Mouse (Mus musculus) heart, postnatal 0 days (tissue): ENCODE measurements around the gene Tmem159. TPM values are rescaled to one million over a fixed set of nuclear protein-coding genes. Genes with fewer than 3 reads are reported as not detected.

ENCODE experiments used
- ATAC-seq: fragments of 200-750 bp; cut with Nextera tagmentation; 2 replicates; pipeline ENCODE4 v1.8.0; 2017; ENCODE audit warnings: low read depth, moderate number of reproducible peaks, moderate library complexity; ENCODE audit not compliant: insufficient read depth
- DNase-seq: peaks from one replicate; pipeline ENCODE4 v3.0.0-alpha.2; 2016; ENCODE audit warnings: low spot score
- H3K27ac ChIP-seq: fragments of 300-500 bp; sonication (generic); 2 replicates; pipeline ENCODE4 v1.5.1; 2014; ENCODE audit warnings: low read depth, mild to moderate bottlenecking
- H3K27me3 ChIP-seq: fragments of 300-500 bp; sonication (generic); 2 replicates; pipeline ENCODE4 v1.6.1; 2014; ENCODE audit warnings: low read length, mixed read lengths; ENCODE audit not compliant: control insufficient read depth, insufficient read depth
- H3K36me3 ChIP-seq: fragments of 300-500 bp; sonication (generic); replicated peaks from 2 replicates; pipeline ENCODE4 v1.6.1; 2014; ENCODE audit warnings: low read length, mixed read lengths; ENCODE audit not compliant: control insufficient read depth, insufficient read depth
- H3K4me1 ChIP-seq: fragments of 300-500 bp; sonication (generic); 2 replicates; pipeline ENCODE4 v1.6.1; 2014; ENCODE audit warnings: antibody characterized with exemption; ENCODE audit not compliant: control insufficient read depth, insufficient read depth
- H3K4me2 ChIP-seq: fragments of 300-500 bp; sonication (generic); 2 replicates; pipeline ENCODE4 v1.6.1; 2014; ENCODE audit warnings: low read depth, mild to moderate bottlenecking, low read length, moderate library complexity
- H3K4me3 ChIP-seq: fragments of 300-500 bp; sonication (generic); 2 replicates; pipeline ENCODE4 v1.5.1; 2014; ENCODE audit warnings: low read depth, low read length
- H3K9ac ChIP-seq: fragments of 300-500 bp; sonication (generic); replicated peaks from 2 replicates; pipeline ENCODE4 v1.6.1; 2014; ENCODE audit warnings: low read depth, low read length, mixed read lengths
- H3K9me3 ChIP-seq: fragments of 300-500 bp; sonication (generic); replicated peaks from 2 replicates; pipeline ENCODE4 v1.6.1; 2016; ENCODE audit warnings: low read length; ENCODE audit not compliant: control insufficient read depth
- CTCF ChIP-seq: IDR thresholded peaks from 2 replicates; pipeline ENCODE4 v1.5.1; 2016; ENCODE audit warnings: antibody characterized with exemption, control low read depth, low read depth
- EP300 ChIP-seq: IDR thresholded peaks from 2 replicates; pipeline ENCODE4 v1.6.1; 2016; ENCODE audit warnings: antibody characterized with exemption, low read depth
- WGBS: fragments of 180-500 bp; shearing (Covaris S2); extraction: QIAGEN DNeasy Blood & Tissue Kit; methylation state at CpG from one replicate; pipeline ENCODE4 v1.1.7; 2014; 5-methylcytosine and 5-hydroxymethylcytosine counted together
- polyA plus RNA-seq: library from polyadenylated mRNA; unstranded; fragments of >200 nt; fragmentation: Nextera tagmentation; extraction: Ambion mirVana; gene quantifications from 2 replicates; pipeline ENCODE4 v1.2.1, GENCODE M21; 2015
- total RNA-seq: library from RNA; depleted of rRNA; stranded (reverse); fragments of >200 nt; gene quantifications from 2 replicates; pipeline ENCODE4 v1.2.3, GENCODE M21; 2014; ENCODE audit warnings: low replicate concordance; rRNA removed

Tmem159 gene
- total and polyA plus RNA-seq, 2 experiments from 2014 or later: 20.6 to 24.7 TPM

GRCm38 (mm10) chr7:120158121-120158613, 56.0 kb downstream of the Tmem159 start:
- no peak for ATAC-seq
- no peak for TF ChIP-seq CTCF
- TF ChIP-seq EP300: no peak
- Histone ChIP-seq H3K4me2 (no peak overlapping the region), H3K27me3 (no peaks in the 10 kb centered on the region), H3K4me3 (no peak overlapping the region), H3K9ac (no peak overlapping the region), H3K9me3 (no peaks in the 10 kb centered on the region), H3K36me3 (no peaks in the 10 kb centered on the region), H3K4me1 (no peaks in the 10 kb centered on the region), H3K27ac (no peak overlapping the region)
- WGBS: 36% methylated on average over 4 of the region's 4 CpGs
- no peak for DNase-seq

DNA sequence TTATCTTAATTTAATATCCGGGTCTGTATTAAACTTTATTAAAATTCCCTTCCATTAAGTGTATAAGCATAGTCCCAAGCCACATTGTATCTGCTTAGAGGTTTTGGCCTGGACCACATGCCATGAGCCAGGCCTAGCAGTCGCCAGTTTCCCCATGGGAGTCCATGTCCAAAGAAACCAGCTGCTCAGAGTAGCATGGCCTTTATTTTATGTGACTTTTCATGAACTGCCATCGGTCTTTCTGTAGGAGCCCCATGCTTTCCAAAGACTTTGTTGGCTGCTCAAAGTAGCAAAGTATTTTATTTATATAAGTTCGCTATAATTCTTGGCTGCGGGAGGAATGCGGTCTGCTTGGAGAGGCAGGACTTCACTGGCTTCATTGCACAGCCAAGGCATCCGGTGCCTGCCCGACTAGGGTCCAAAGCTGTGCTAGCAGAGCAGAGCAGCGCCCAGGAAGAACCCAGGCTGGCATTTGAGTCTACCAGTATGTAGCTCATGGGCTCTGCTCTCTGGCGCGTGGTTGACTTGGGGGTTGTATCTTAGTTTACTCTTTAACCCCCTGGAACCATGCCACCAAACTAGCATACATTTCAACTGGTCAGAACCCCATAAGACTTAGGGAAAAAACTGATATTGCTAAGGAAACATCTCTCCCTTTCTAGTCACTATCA, 61.6 kb downstream of the Tmem159 start:
- Histone ChIP-seq H3K27me3 (no peaks in the 10 kb centered on the region), H3K9me3 (no peaks in the 10 kb centered on the region), H3K36me3 (no peaks in the 10 kb centered on the region), H3K9ac (no peak overlapping the region), H3K27ac (no peak overlapping the region), H3K4me1 (no peaks in the 10 kb centered on the region), H3K4me3 (no peak overlapping the region), H3K4me2 (no peak overlapping the region)
- WGBS: 79% methylated on average over 11 of the region's 11 CpGs
- ATAC-seq (no peak), DNase-seq (no peak)
- no peak for TF ChIP-seq EP300
- no peak for TF ChIP-seq CTCF

Other genes with a start within 250 kb of the Tmem159 start
- gene Lyrm1, start 206.5 kb upstream of the Tmem159 start, total RNA-seq: 3.0 and 11.9 TPM in 2 replicates
- gene Lyrm1, start 206.5 kb upstream of the Tmem159 start, polyA plus RNA-seq: 8.4 and 9.2 TPM in 2 replicates
- gene Dcun1d3, start 206.1 kb upstream of the Tmem159 start, total RNA-seq: 2.8 and 8.2 TPM in 2 replicates
- 4.8 and 5.5 TPM in 2 replicates for gene Dcun1d3, start 206.1 kb upstream of the Tmem159 start, polyA plus RNA-seq
- gene Dnah3, start 7.1 kb upstream of the Tmem159 start, total RNA-seq: 0.08 TPM in 1 of 2 replicates, not detected in the other
- gene Dnah3, start 7.1 kb upstream of the Tmem159 start, polyA plus RNA-seq: 0.08 TPM in 1 of 2 replicates, not detected in the other
- gene Zp2, start 42.9 kb downstream of the Tmem159 start, total RNA-seq: 0.31 TPM in 1 of 2 replicates, not detected in the other
- gene Zp2, start 42.9 kb downstream of the Tmem159 start, polyA plus RNA-seq: 0.14 and 0.15 TPM in 2 replicates
- gene Anks4b, start 71.5 kb downstream of the Tmem159 start, total RNA-seq: not detected in 2 replicates
- not detected in 2 replicates for gene Anks4b, start 71.5 kb downstream of the Tmem159 start, polyA plus RNA-seq
- gene Crym, start 99.8 kb downstream of the Tmem159 start, total RNA-seq: 0.19 TPM in 1 of 2 replicates, not detected in the other
- 0.45 and 1.0 TPM in 2 replicates for gene Crym, start 99.8 kb downstream of the Tmem159 start, polyA plus RNA-seq
- not detected in 2 replicates for gene Abca14, start 101.6 kb downstream of the Tmem159 start, total RNA-seq
- gene Abca14, start 101.6 kb downstream of the Tmem159 start, polyA plus RNA-seq: not detected in 2 replicates
- gene Abca15, start 226.3 kb downstream of the Tmem159 start, total RNA-seq: not detected in 2 replicates
- not detected in 2 replicates for gene Abca15, start 226.3 kb downstream of the Tmem159 start, polyA plus RNA-seq